Mouse (Mus musculus): ENCODE measurements around the gene Ptpn12. TPM values are rescaled to one million over a fixed set of nuclear protein-coding genes. Genes with fewer than 3 reads are reported as not detected.
"Not testable (repeated sequence)": the region's sequence is repeated elsewhere in the genome, so short reads cannot be mapped to it uniquely, and the experiment has no call there.

Ptpn12 gene
- polyA plus RNA-seq, 1 experiment from 2014 or later: 30.8 TPM

DNA sequence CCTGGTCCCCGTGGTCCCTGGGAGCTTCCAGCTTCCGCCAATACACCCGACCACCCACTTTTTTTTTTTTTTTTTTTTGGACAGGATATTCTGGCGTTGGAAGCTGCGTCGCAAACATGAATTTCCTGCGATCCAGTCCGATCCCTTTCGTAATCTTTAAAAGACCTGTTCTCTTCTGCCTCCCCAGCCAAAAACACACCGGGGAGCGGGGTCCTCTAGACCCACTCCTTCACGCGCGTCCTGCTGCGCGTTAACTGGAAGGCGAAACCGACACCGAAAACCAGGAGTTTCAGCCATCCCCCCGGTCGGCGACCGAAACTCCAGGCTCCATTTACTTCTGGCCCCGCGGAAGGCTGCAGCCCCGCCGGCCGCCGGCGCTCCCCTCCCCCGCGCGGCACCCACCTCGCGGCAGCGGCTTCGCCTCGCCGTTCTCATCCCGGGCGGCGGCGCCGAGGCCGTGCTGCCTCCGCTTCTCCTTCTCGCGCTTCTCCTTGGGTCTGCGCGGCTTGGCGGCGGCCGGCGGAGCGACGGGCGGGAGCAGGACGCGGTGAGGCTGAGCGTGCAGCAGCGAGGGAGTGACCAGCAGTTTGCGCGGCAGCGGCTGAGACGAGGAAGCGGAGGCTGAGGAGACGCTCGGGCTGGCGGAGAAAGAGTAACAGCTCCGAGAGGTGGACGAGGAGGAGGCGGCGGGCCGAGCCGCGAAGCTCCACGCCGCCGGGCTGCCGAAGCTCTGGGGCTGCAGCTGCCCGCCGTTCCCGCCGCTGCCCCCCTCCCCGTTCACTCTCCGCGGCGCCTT, 104.7 kb downstream of the Ptpn12 start:
- H3K4me3 ChIP-seq (ENCODE audit: low read length): peak overlapping the region; percentile 85
- H3K4me1 ChIP-seq (ENCODE audit: control insufficient read depth, insufficient read depth, low read length): no peaks in the 10 kb centered on the region; the same call in 1 of the 2 replicates
- peak overlapping the region; percentile 68 for H3K4me2 ChIP-seq (replicated peaks; ENCODE audit: low read depth, low read length)
- under 1% methylated on average over 60 of the region's 88 CpGs for WGBS
- no peaks in the 10 kb centered on the region for H3K36me3 ChIP-seq (ENCODE audit: control insufficient read depth, insufficient read depth, low read length)
- H3K27me3 ChIP-seq (ENCODE audit: control insufficient read depth, insufficient read depth, low read length): no peaks in the 10 kb centered on the region
- H3K9me3 ChIP-seq (ENCODE audit: control insufficient read depth, low read length): no peaks in the 10 kb centered on the region
- peak overlapping the region; percentile 99 for H3K27ac ChIP-seq (ENCODE audit: low read depth, low read length)
- peak; percentile 76 for ATAC-seq (ENCODE audit: low FRiP score, low TSS enrichment)
- H3K9ac ChIP-seq (ENCODE audit: low read depth, low read length): peak overlapping the region; percentile 91

DNA sequence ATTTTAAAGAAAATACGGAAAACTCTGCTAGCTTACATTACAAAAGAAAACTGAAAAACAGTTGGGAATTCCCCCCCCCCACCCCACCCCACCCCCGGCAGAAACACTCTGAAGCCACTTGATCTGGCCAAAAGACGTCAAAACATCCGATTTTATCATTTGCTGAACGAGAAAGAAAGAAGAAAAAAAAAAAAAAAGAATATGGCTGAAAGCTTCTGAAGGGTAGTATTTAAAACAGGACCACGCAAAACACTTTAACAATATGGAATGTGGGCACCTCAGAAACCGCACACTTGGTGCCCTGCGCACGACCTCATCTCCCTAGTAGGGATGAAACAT, 105.2 kb downstream of the Ptpn12 start:
- ATAC-seq (ENCODE audit: low FRiP score, low TSS enrichment): no peak
- under 1% methylated on average over 9 of the region's 9 CpGs for WGBS

DNA sequence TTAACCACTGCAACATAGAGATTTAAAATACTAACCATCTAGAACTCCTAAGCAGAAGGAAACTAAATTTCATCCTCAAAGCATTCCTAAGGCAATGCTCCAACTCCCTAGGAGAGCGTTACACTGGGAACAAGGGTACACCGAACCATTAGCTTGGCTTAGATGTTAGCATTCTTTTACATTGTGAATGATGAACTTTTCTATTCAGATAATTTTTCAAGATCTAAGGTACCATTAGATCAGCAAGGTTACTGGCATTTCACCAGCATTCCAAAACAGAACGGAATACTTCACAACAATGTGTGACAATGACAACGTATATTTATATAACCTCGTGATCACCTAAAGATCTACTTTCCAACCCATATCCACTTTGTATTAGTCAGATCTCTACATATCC, 105.6 kb downstream of the Ptpn12 start:
- 10% methylated on average over 5 of the region's 5 CpGs for WGBS
- Histone ChIP-seq H3K27ac (ENCODE audit: low read depth, low read length) (no peak overlapping the region), H3K9ac (ENCODE audit: low read depth, low read length) (peak overlapping the region; percentile 91; the same call in 1 of the 2 replicates), H3K4me2 (replicated peaks; ENCODE audit: low read depth, low read length) (peak overlapping the region; percentile 68), H3K4me3 (ENCODE audit: low read length) (peak overlapping the region; percentile 85), H3K27me3 (ENCODE audit: control insufficient read depth, insufficient read depth, low read length) (no peaks in the 10 kb centered on the region), H3K9me3 (ENCODE audit: control insufficient read depth, low read length) (no peaks in the 10 kb centered on the region), H3K4me1 (ENCODE audit: control insufficient read depth, insufficient read depth, low read length) (no peaks in the 10 kb centered on the region; the same call in 1 of the 2 replicates), H3K36me3 (ENCODE audit: control insufficient read depth, insufficient read depth, low read length) (no peaks in the 10 kb centered on the region)
- ATAC-seq (ENCODE audit: low FRiP score, low TSS enrichment): no peak

More for the DNA sequence above, 105.2 kb downstream of the Ptpn12 start:
- H3K9me3 ChIP-seq (ENCODE audit: control insufficient read depth, low read length): no peaks in the 10 kb centered on the region
- H3K4me2 ChIP-seq (replicated peaks; ENCODE audit: low read depth, low read length): peak overlapping the region; percentile 68
- no peaks in the 10 kb centered on the region for H3K36me3 ChIP-seq (ENCODE audit: control insufficient read depth, insufficient read depth, low read length)
- H3K27me3 ChIP-seq (ENCODE audit: control insufficient read depth, insufficient read depth, low read length): no peaks in the 10 kb centered on the region
- H3K27ac ChIP-seq (ENCODE audit: low read depth, low read length): peak overlapping the region; percentile 99; the same call in 1 of the 2 replicates
- H3K4me1 ChIP-seq (ENCODE audit: control insufficient read depth, insufficient read depth, low read length): no peaks in the 10 kb centered on the region; the same call in 1 of the 2 replicates
- H3K4me3 ChIP-seq (ENCODE audit: low read length): peak overlapping the region; percentile 85
- peak overlapping the region; percentile 91 for H3K9ac ChIP-seq (ENCODE audit: low read depth, low read length)

- 92% methylated on average over 6 of the region's 6 CpGs for WGBS
- Histone ChIP-seq H3K4me2 (replicated peaks; ENCODE audit: low read depth, low read length) (no peak overlapping the region), H3K9me3 (ENCODE audit: control insufficient read depth, low read length) (no peaks in the 10 kb centered on the region), H3K27ac (ENCODE audit: low read depth, low read length) (no peak overlapping the region), H3K36me3 (ENCODE audit: control insufficient read depth, insufficient read depth, low read length) (no peaks in the 10 kb centered on the region), H3K27me3 (ENCODE audit: control insufficient read depth, insufficient read depth, low read length) (no peaks in the 10 kb centered on the region), H3K4me3 (ENCODE audit: low read length) (no peak overlapping the region), H3K9ac (ENCODE audit: low read depth, low read length) (no peak overlapping the region), H3K4me1 (ENCODE audit: control insufficient read depth, insufficient read depth, low read length) (no peaks in the 10 kb centered on the region; the same call in 1 of the 2 replicates)
- no peak for ATAC-seq (ENCODE audit: low FRiP score, low TSS enrichment)
Measured at GRCm38 (mm10) chr5:20946906-20947305, 108.8 kb downstream of the Ptpn12 start.

DNA sequence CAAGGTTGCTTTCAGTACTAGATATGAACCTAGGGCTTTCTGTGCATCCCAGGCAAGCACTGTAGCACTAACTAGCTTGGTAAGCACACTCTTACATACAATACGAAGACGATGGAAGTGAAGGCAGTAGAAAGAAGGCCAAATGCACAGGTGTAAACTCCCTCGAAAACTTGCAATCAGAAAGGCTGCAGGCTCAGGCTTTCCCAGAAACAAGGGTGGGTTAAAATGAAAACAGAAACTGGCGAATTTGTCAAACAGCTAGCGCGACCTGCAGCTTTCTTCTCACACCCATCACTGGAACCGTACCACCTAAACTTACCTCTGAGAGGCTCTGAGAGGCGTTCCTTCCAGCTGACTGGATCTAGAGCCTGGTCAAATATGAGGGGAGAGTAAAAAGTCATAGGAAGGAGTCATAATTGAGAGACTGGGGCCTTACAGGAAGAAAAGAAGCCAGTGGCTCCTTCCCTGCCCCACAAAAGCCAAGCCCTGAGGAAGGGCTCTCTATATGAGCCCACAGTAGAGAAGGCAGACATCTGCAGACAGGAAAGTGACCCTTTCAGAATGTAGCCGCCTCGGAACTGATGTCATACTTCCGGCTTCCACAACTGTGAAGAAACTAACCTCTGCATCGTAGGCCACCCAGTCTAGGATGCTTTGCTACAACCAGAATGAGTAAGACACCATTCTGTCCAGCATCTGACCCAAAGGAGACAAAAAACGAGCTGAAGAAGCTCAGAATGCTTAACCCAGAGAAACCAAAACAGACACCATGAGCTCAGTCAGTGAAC, 110.6 kb downstream of the Ptpn12 start:
- 68% methylated on average over 13 of the region's 13 CpGs for WGBS
- Histone ChIP-seq H3K4me2 (replicated peaks; ENCODE audit: low read depth, low read length) (no peak overlapping the region), H3K27ac (ENCODE audit: low read depth, low read length) (peak overlapping the region; percentile 47; the same call in 1 of the 2 replicates)

GRCm38 (mm10) chr5:20943791-20944190, 111.9 kb downstream of the Ptpn12 start:
- ATAC-seq (ENCODE audit: low FRiP score, low TSS enrichment); H3K4me3 ChIP-seq (ENCODE audit: low read length); H3K36me3 ChIP-seq (ENCODE audit: control insufficient read depth, insufficient read depth, low read length); H3K4me1 ChIP-seq (ENCODE audit: control insufficient read depth, insufficient read depth, low read length); H3K27me3 ChIP-seq (ENCODE audit: control insufficient read depth, insufficient read depth, low read length); H3K9ac ChIP-seq (ENCODE audit: low read depth, low read length); H3K4me2 ChIP-seq (replicated peaks; ENCODE audit: low read depth, low read length); H3K9me3 ChIP-seq (ENCODE audit: control insufficient read depth, low read length); H3K27ac ChIP-seq (ENCODE audit: low read depth, low read length): not testable (repeated sequence)
- WGBS: 85% methylated on average over 3 of the region's 4 CpGs

More for the DNA sequence above, 110.6 kb downstream of the Ptpn12 start:
- no peak overlapping the region for H3K4me3 ChIP-seq (ENCODE audit: low read length)
- H3K27me3 ChIP-seq (ENCODE audit: control insufficient read depth, insufficient read depth, low read length): no peaks in the 10 kb centered on the region
- H3K9me3 ChIP-seq (ENCODE audit: control insufficient read depth, low read length): no peaks in the 10 kb centered on the region
- H3K4me1 ChIP-seq (ENCODE audit: control insufficient read depth, insufficient read depth, low read length): peaks cover 3% of the 10 kb centered on the region; the same call in 1 of the 2 replicates
- no peak overlapping the region for H3K9ac ChIP-seq (ENCODE audit: low read depth, low read length)
- ATAC-seq (ENCODE audit: low FRiP score, low TSS enrichment): no peak
- H3K36me3 ChIP-seq (ENCODE audit: control insufficient read depth, insufficient read depth, low read length): no peaks in the 10 kb centered on the region

GRCm38 (mm10) chr5:20942523-20942922, 113.2 kb downstream of the Ptpn12 start:
- H3K9ac ChIP-seq (ENCODE audit: low read depth, low read length): no peak overlapping the region
- H3K27me3 ChIP-seq (ENCODE audit: control insufficient read depth, insufficient read depth, low read length): no peaks in the 10 kb centered on the region
- H3K4me3 ChIP-seq (ENCODE audit: low read length): no peak overlapping the region
- H3K4me2 ChIP-seq (replicated peaks; ENCODE audit: low read depth, low read length): no peak overlapping the region
- no peaks in the 10 kb centered on the region for H3K36me3 ChIP-seq (ENCODE audit: control insufficient read depth, insufficient read depth, low read length)
- WGBS: 86% methylated on average over 3 of the region's 3 CpGs
- no peaks in the 10 kb centered on the region for H3K9me3 ChIP-seq (ENCODE audit: control insufficient read depth, low read length)
- H3K27ac ChIP-seq (ENCODE audit: low read depth, low read length): no peak overlapping the region
- peaks cover 13% of the 10 kb centered on the region for H3K4me1 ChIP-seq (ENCODE audit: control insufficient read depth, insufficient read depth, low read length)
- ATAC-seq (ENCODE audit: low FRiP score, low TSS enrichment): no peak

GRCm38 (mm10) chr5:20941205-20941604, 114.5 kb downstream of the Ptpn12 start:
- Histone ChIP-seq H3K4me1 (ENCODE audit: control insufficient read depth, insufficient read depth, low read length) (peaks cover 13% of the 10 kb centered on the region), H3K27ac (ENCODE audit: low read depth, low read length) (no peak overlapping the region; the same call in 1 of the 2 replicates), H3K4me3 (ENCODE audit: low read length) (no peak overlapping the region), H3K9me3 (ENCODE audit: control insufficient read depth, low read length) (no peaks in the 10 kb centered on the region), H3K4me2 (replicated peaks; ENCODE audit: low read depth, low read length) (no peak overlapping the region), H3K36me3 (ENCODE audit: control insufficient read depth, insufficient read depth, low read length) (no peaks in the 10 kb centered on the region), H3K27me3 (ENCODE audit: control insufficient read depth, insufficient read depth, low read length) (no peaks in the 10 kb centered on the region), H3K9ac (ENCODE audit: low read depth, low read length) (no peak overlapping the region)
- ATAC-seq (ENCODE audit: low FRiP score, low TSS enrichment): no peak
- WGBS: 51% methylated on average over 5 of the region's 5 CpGs

- ATAC-seq (ENCODE audit: low FRiP score, low TSS enrichment): no peak
- whole genome bisulfite sequencing: 87% methylated on average over 4 of the region's 4 CpGs
- H3K27ac ChIP-seq (ENCODE audit: low read depth, low read length): no peak overlapping the region
- no peak overlapping the region for H3K4me2 ChIP-seq (replicated peaks; ENCODE audit: low read depth, low read length)
- H3K9me3 ChIP-seq (ENCODE audit: control insufficient read depth, low read length): no peaks in the 10 kb centered on the region
- no peak overlapping the region for H3K9ac ChIP-seq (ENCODE audit: low read depth, low read length)
- no peaks in the 10 kb centered on the region for H3K36me3 ChIP-seq (ENCODE audit: control insufficient read depth, insufficient read depth, low read length)
- peaks cover 13% of the 10 kb centered on the region for H3K4me1 ChIP-seq (ENCODE audit: control insufficient read depth, insufficient read depth, low read length)
- H3K4me3 ChIP-seq (ENCODE audit: low read length): no peak overlapping the region
- no peaks in the 10 kb centered on the region for H3K27me3 ChIP-seq (ENCODE audit: control insufficient read depth, insufficient read depth, low read length)
Measured at GRCm38 (mm10) chr5:20940696-20941095, 115.0 kb downstream of the Ptpn12 start.
